Mouse (Mus musculus) ES-E14 (cell line): ENCODE data around the gene Fbxl4.

ENCODE experiments used
- CHD2 ChIP-seq: IDR thresholded peaks from 2 replicates; pipeline ENCODE4 v1.6.1; 2014; ENCODE audit warnings: mild to moderate bottlenecking, low read depth, low read length, inconsistent platforms
- HCFC1 ChIP-seq: IDR thresholded peaks from 2 replicates; pipeline ENCODE4 v1.6.1; 2012; ENCODE audit warnings: low read length, inconsistent platforms, borderline replicate concordance; ENCODE audit not compliant: insufficient read depth
- MAFK ChIP-seq: IDR thresholded peaks from 2 replicates; pipeline ENCODE4 v1.6.1; 2014; ENCODE audit warnings: mild to moderate bottlenecking, low read depth, low read length, inconsistent platforms; ENCODE audit not compliant: insufficient read depth
- ZC3H11A ChIP-seq: IDR thresholded peaks from 2 replicates; pipeline ENCODE4 v1.6.1; 2012; ENCODE audit warnings: low read depth, mild to moderate bottlenecking, inconsistent platforms, low read length, borderline replicate concordance
- ZNF384 ChIP-seq: IDR thresholded peaks from 2 replicates; pipeline ENCODE4 v1.6.1; 2012; ENCODE audit warnings: low read depth, low read length, inconsistent platforms

DNA sequence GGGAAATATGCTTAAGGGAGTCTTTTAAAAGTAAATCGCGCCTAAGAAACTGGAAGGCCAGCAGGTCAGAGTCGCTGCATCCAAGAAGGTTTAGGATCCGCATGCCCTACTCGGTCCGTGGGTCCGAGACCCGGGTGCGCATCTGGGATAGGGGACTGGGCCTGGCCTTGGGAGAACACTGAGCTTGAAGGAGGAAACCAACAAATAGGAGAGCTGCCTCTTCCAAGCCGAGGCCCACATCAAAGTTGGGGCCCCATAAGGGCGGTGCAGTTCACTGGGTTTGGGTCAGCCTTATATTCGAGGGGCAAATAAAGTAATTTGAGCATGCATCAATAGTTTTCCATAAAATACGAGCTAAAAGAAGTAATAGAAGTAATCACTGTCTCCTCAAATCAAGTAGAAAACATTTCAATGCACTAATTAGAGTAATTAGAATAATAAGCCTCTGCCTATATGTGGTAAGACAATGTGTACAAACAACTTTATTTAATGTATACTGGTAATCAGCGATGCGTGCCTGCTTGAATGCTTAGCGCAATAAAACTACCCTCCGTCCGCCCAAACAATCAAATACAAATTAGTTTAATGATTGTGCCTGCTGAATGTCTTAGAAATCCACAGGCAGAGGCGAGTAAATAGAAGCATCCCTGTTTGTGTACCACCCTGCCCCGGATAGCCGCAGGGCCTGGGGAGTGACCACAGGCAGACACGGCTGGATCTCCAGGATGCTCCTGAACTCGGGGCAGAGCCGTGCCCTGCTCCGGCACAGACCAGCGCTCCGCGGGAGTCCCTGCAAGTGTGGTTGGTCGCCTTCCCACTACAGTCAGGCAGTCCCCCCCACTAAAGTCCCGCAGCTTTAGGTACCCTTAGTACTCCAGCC lies 121.4 kb downstream of the Fbxl4 start:
- TF ChIP-seq CHD2 (no peak), MAFK (no peak), ZNF384 (no peak), HCFC1 (no peak), ZC3H11A (no peak)
